Mouse (Mus musculus) liver, embryonic 11.5 days (tissue): ENCODE results near the gene Ier3. TPM values are rescaled to one million over a fixed set of nuclear protein-coding genes. Genes with fewer than 3 reads are reported as not detected.

ENCODE experiments used
- ATAC-seq: fragments of 200-750 bp; cut with Nextera tagmentation; replicated peaks from 2 replicates; pipeline ENCODE4 v1.8.0; 2017; ENCODE audit warnings: moderate number of reproducible peaks, mild to moderate bottlenecking, moderate TSS enrichment, moderate library complexity; ENCODE audit not compliant: low FRiP score
- DNase-seq: peaks from one replicate; pipeline ENCODE4 v3.0.0-alpha.2; 2017; ENCODE audit warnings: low spot score
- H3K27ac ChIP-seq: fragments of 300-500 bp; sonication (generic); 2 replicates; pipeline ENCODE4 v1.5.1; 2014; ENCODE audit warnings: mild to moderate bottlenecking, low read depth, low read length, control low read depth
- H3K27me3 ChIP-seq: fragments of 300-500 bp; sonication (generic); replicated peaks from 2 replicates; pipeline ENCODE4 v1.6.1; 2014; ENCODE audit warnings: low read length, mixed read lengths; ENCODE audit not compliant: control insufficient read depth, insufficient read depth
- H3K36me3 ChIP-seq: fragments of 300-500 bp; sonication (generic); 2 replicates; pipeline ENCODE4 v1.6.1; 2014; ENCODE audit warnings: mild to moderate bottlenecking, low read length, moderate library complexity, mixed read lengths; ENCODE audit not compliant: control insufficient read depth, insufficient read depth
- H3K4me1 ChIP-seq: fragments of 300-500 bp; sonication (generic); replicated peaks from 2 replicates; pipeline ENCODE4 v1.6.1; 2014; ENCODE audit warnings: low read length, mixed read lengths; ENCODE audit not compliant: control insufficient read depth, insufficient read depth
- H3K4me2 ChIP-seq: fragments of 300-500 bp; sonication (generic); 2 replicates; pipeline ENCODE4 v1.6.1; 2014; ENCODE audit warnings: mild to moderate bottlenecking, control low read depth, moderate library complexity
- H3K4me3 ChIP-seq: fragments of 300-500 bp; sonication (generic); 2 replicates; pipeline ENCODE4 v1.5.1; 2014; ENCODE audit warnings: low read depth, low read length, control low read depth
- H3K9ac ChIP-seq: fragments of 300-500 bp; sonication (generic); 2 replicates; pipeline ENCODE4 v1.6.1; 2014; ENCODE audit warnings: low read depth, low read length, control low read depth
- H3K9me3 ChIP-seq: fragments of 300-500 bp; sonication (generic); 2 replicates; pipeline ENCODE4 v1.6.1; 2016; ENCODE audit warnings: low read length, inconsistent platforms, mixed read lengths; ENCODE audit not compliant: control insufficient read depth
- WGBS: fragments of 180-500 bp; shearing (Covaris S2); extraction: QIAGEN DNeasy Blood & Tissue Kit; methylation state at CpG from one replicate; pipeline ENCODE4 v1.1.7; 2014; 5-methylcytosine and 5-hydroxymethylcytosine counted together
- microRNA-seq: library from miRNA; unstranded; fragments of <30 nt; microRNA quantifications from one replicate; pipeline ENCODE4, GENCODE M21; 2017; ENCODE audit warnings: borderline number of aligned reads
- polyA plus RNA-seq: library from polyadenylated mRNA; unstranded; fragments of >200 nt; fragmentation: Nextera tagmentation; extraction: Ambion mirVana; gene quantifications from 2 replicates; pipeline ENCODE4 v1.2.1, GENCODE M21; 2014

The Ier3 gene
- polyA plus RNA-seq, 1 experiment from 2014 or later, result 9.4 TPM

- no peak overlapping the region; the same call in 1 of the 2 replicates for H3K9ac ChIP-seq
Observed at GRCm38 (mm10) chr17:35870884-35871696, 49.6 kb downstream of the Ier3 start.

More at GRCm38 (mm10) chr17:35870884-35871696, 49.6 kb downstream of the Ier3 start:
- Histone ChIP-seq H3K9me3 (peaks cover 4% of the 10 kb centered on the region; the same call in 1 of the 2 replicates), H3K27ac (peak overlapping the region; percentile 82), H3K4me3 (peak overlapping the region; percentile 59), H3K4me2 (peak overlapping the region; percentile 97), H3K27me3 (peaks cover 4% of the 10 kb centered on the region; the same call in 1 of the 2 replicates), H3K4me1 (peaks cover 49% of the 10 kb centered on the region), H3K36me3 (peaks cover 4% of the 10 kb centered on the region; the same call in 1 of the 2 replicates)
- DNase-seq (no peak), ATAC-seq (no peak)
- 51% methylated on average over 8 of the region's 8 CpGs for whole genome bisulfite sequencing

Small RNAs within 50 kb of the gene (microRNA-seq; reads per million reads assigned to microRNA genes)
- 3.5 reads per million, percentile 4 among the genes with 10 or more reads in this experiment for gene Gm28033

Other genes starting within 250 kb of the Ier3 start
- gene Sfta2, start 220.1 kb upstream of the Ier3 start, polyA plus RNA-seq, result 0.32 TPM in 1 of 2 replicates, not detected in the other
- not detected in 2 replicates for gene Gm9573, start 195.0 kb upstream of the Ier3 start, polyA plus RNA-seq
- gene Mucl3, start 178.0 kb upstream of the Ier3 start, polyA plus RNA-seq, result 0.09 and 0.18 TPM in 2 replicates
- 18.8 and 20.6 TPM in 2 replicates for gene Vars2, start 154.1 kb upstream of the Ier3 start, polyA plus RNA-seq
- 55.3 and 58.6 TPM in 2 replicates for gene Gtf2h4, start 147.9 kb upstream of the Ier3 start, polyA plus RNA-seq
- 13.2 and 15.9 TPM in 2 replicates for gene Ddr1, start 117.1 kb upstream of the Ier3 start, polyA plus RNA-seq
- gene Flot1, start 1.5 kb downstream of the Ier3 start, polyA plus RNA-seq, result 59.3 and 67.8 TPM in 2 replicates
- 843 and 854 TPM in 2 replicates for gene Tubb5, start 16.6 kb downstream of the Ier3 start, polyA plus RNA-seq
- gene Mdc1, start 19.8 kb downstream of the Ier3 start, polyA plus RNA-seq, result 19.6 and 23.3 TPM in 2 replicates
- 40.9 and 45.4 TPM in 2 replicates for gene Nrm, start 39.6 kb downstream of the Ier3 start, polyA plus RNA-seq
- 22.0 and 23.1 TPM in 2 replicates for gene Ppp1r18, start 43.9 kb downstream of the Ier3 start, polyA plus RNA-seq
- gene Dhx16, start 58.1 kb downstream of the Ier3 start, polyA plus RNA-seq, result 69.1 and 70.4 TPM in 2 replicates
- 33.7 and 34.0 TPM in 2 replicates for gene 2310061I04Rik, start 75.7 kb downstream of the Ier3 start, polyA plus RNA-seq
- gene Atat1, start 88.4 kb downstream of the Ier3 start, polyA plus RNA-seq, result 39.5 and 40.0 TPM in 2 replicates
- gene Mrps18b, start 94.7 kb downstream of the Ier3 start, polyA plus RNA-seq, result 167 and 172 TPM in 2 replicates
- 35.4 and 39.7 TPM in 2 replicates for gene Ppp1r10, start 94.8 kb downstream of the Ier3 start, polyA plus RNA-seq
- gene Abcf1, start 148.1 kb downstream of the Ier3 start, polyA plus RNA-seq, result 132 and 134 TPM in 2 replicates
- 33.7 and 35.6 TPM in 2 replicates for gene Gnl1, start 158.2 kb downstream of the Ier3 start, polyA plus RNA-seq
- 22.0 and 22.8 TPM in 2 replicates for gene Prr3, start 158.6 kb downstream of the Ier3 start, polyA plus RNA-seq
- 3.1 and 3.5 TPM in 2 replicates for gene H2-T24, start 198.9 kb downstream of the Ier3 start, polyA plus RNA-seq
- 15.9 and 16.1 TPM in 2 replicates for gene H2-T23, start 211.2 kb downstream of the Ier3 start, polyA plus RNA-seq
- gene H2-T22, start 221.1 kb downstream of the Ier3 start, polyA plus RNA-seq, result 9.5 and 10.2 TPM in 2 replicates
- gene Gm6034, start 221.3 kb downstream of the Ier3 start, polyA plus RNA-seq, result not detected in 2 replicates
- not detected in 2 replicates for gene Gm11127, start 236.7 kb downstream of the Ier3 start, polyA plus RNA-seq